ENCODE assay signal across 9 mouse cellular contexts in the genomic region with DNA sequence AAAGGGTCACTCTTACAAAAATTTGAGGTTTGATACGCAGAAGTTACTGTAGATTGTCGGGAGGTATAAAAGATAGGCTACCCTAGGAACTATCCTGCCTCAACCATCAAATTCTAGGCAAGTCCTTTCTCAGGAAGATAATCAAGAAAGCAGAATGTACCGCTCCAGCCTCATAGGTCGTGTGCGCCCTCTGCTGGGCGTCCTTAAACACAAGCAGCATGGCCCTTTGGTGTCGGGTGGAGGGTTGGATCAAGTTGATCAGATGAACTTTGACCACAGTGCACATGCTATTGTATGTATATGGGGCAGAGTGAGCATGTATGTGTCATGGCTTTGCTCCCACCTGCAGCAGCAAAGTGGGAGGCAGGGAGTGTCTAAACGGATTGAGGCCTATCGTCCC. TPM values are rescaled to one million over a fixed set of nuclear protein-coding genes. Genes with fewer than 3 reads are reported as not detected.
DNase-seq lines count a peak whose midpoint lies in the region; ATAC-seq and TF ChIP-seq lines count a peak whose summit lies in the region.
"Had no signal": no experiment of that assay in that cellular context is flagged by ENCODE, and none has a peak within 500 bp of the region (broad histone marks: within the 10 kb centered on the region; RNA-seq: fewer than 3 reads in every experiment).

No protein-coding gene starts in this region.

- no peaks in the 10 kb centered on the region for H3K9me3 ChIP-seq in hindbrain, embryonic 11.5 days (ENCODE audit: control insufficient read depth, low read length)
- H3K9me3 ChIP-seq in hindbrain, embryonic 16.5 days (ENCODE audit: control insufficient read depth, low read length): no peaks in the 10 kb centered on the region

- in situ Hi-C loops in Patski (cut with MboI; ENCODE audit: low pct_unique_long_range_greater_than_20kb): no loop called here

- ATAC-seq in hindbrain, embryonic 11.5 days (ENCODE audit: low FRiP score): no peak
- no peak for ATAC-seq in hindbrain, embryonic 16.5 days
- ATAC-seq in Patski: peak; percentile 79

- CTCF ChIA-PET in Patski (lab: Charles Lee): interaction anchor here (0.8 to 1.6 kb wide), 7 partner anchors 10 to 101 kb away, joined by 3 to 6 read pairs (median 3); no protein-coding TSS in a partner anchor

- H3K9ac ChIP-seq in hindbrain, embryonic 11.5 days (ENCODE audit: low read depth, low read length): no peak overlapping the region
- no peak overlapping the region for H3K9ac ChIP-seq in hindbrain, embryonic 16.5 days (ENCODE audit: low read depth, low read length)

- H3K4me2 ChIP-seq in hindbrain, embryonic 11.5 days (replicated peaks; ENCODE audit: low read depth, low read length): no peak overlapping the region
- H3K4me2 ChIP-seq in hindbrain, embryonic 16.5 days (ENCODE audit: low read length): no peak overlapping the region

- no peaks in the 10 kb centered on the region for H3K27me3 ChIP-seq in hindbrain, embryonic 11.5 days (ENCODE audit: control insufficient read depth, insufficient read depth, low read length)
- H3K27me3 ChIP-seq in hindbrain, embryonic 16.5 days (replicated peaks; ENCODE audit: control insufficient read depth, insufficient read depth, low read length): no peaks in the 10 kb centered on the region
- no peaks in the 10 kb centered on the region for H3K27me3 ChIP-seq in Patski

- peak; percentile 89 for DNase-seq in hindbrain, embryonic 11.5 days (ENCODE audit: low spot score)
- DNase-seq in Patski (ENCODE audit: low read depth, low spot score): no peak
- peak; percentile 85 to 88 for DNase-seq in cerebellum, postnatal 10 days
- peak; percentile 8 to 18 for DNase-seq in gastrocnemius, adult 8-10 months (ENCODE audit: low spot score in 2 of 2)
- DNase-seq in layer of hippocampus, adult 9-10 months (ENCODE audit: low spot score): peak; percentile 41
- DNase-seq in lung, postnatal 25 days (ENCODE audit: low spot score): peak; percentile 34
- DNase-seq in telencephalon, adult 2 months (ENCODE audit: low read depth, low spot score): peak; percentile 44

- peak; percentile 92 for TF ChIP-seq CTCF in Patski (IDR thresholded peaks at IDR 0.05)

- POLR2A ChIA-PET in Patski (lab: Charles Lee): interaction anchor here (0.7 kb wide), 1 partner anchor 109 kb away, joined by 4 read pairs; the partner anchor contains the start of gene Marveld3

- H3K27ac ChIP-seq in hindbrain, embryonic 11.5 days (ENCODE audit: low read depth, low read length): no peak overlapping the region
- H3K27ac ChIP-seq in hindbrain, embryonic 16.5 days (ENCODE audit: low read depth, low read length): no peak overlapping the region

- no peaks in the 10 kb centered on the region for H3K36me3 ChIP-seq in hindbrain, embryonic 11.5 days (ENCODE audit: control insufficient read depth, insufficient read depth, low read length)
- H3K36me3 ChIP-seq in hindbrain, embryonic 16.5 days (ENCODE audit: control insufficient read depth, insufficient read depth, low read length): no peaks in the 10 kb centered on the region

- 12% methylated on average over 9 of the region's 9 CpGs for WGBS in hindbrain, embryonic 11.5 days
- 16% methylated on average over 9 of the region's 9 CpGs for WGBS in hindbrain, embryonic 16.5 days

- H3K4me3 ChIP-seq in hindbrain, embryonic 11.5 days (ENCODE audit: low read depth, low read length): no peak overlapping the region
- H3K4me3 ChIP-seq in hindbrain, embryonic 16.5 days (ENCODE audit: low read length): no peak overlapping the region

- H3K4me1 ChIP-seq in hindbrain, embryonic 11.5 days (replicated peaks; ENCODE audit: control insufficient read depth, insufficient read depth, low read length): no peaks in the 10 kb centered on the region
- no peaks in the 10 kb centered on the region for H3K4me1 ChIP-seq in hindbrain, embryonic 16.5 days (ENCODE audit: control insufficient read depth, insufficient read depth, low read depth, low read length)

RNA-seq across cellular contexts. Expression of gene Zfp612, which starts 7.9 kb away (rescaled TPM):
- 10.1 and 11.4 TPM in 2 replicates for polyA plus RNA-seq in hindbrain, embryonic 11.5 days (2014; fragmentation: Nextera tagmentation; extraction: Ambion mirVana)
- 19.8 and 21.9 TPM in 2 replicates for polyA plus RNA-seq in hindbrain, embryonic 16.5 days (2015; fragmentation: Nextera tagmentation; extraction: Ambion mirVana)
- 4.2 TPM for polyA plus RNA-seq in Patski (2021)
- total RNA-seq in gastrocnemius, adult 8-10 months (2022): 1 to 10 TPM; 4.4 to 7.0 (median 5.8) TPM

RNA-seq across cellular contexts. Expression of gene Gm21964, which starts 29.4 kb away (rescaled TPM):
- not detected in 2 replicates for polyA plus RNA-seq in hindbrain, embryonic 11.5 days (2014; fragmentation: Nextera tagmentation; extraction: Ambion mirVana)
- polyA plus RNA-seq in hindbrain, embryonic 16.5 days (2015; fragmentation: Nextera tagmentation; extraction: Ambion mirVana): not detected in 2 replicates
- not detected for polyA plus RNA-seq in Patski (2021)
- not detected for total RNA-seq in gastrocnemius, adult 8-10 months (2022)
- total RNA-seq: adrenal gland, postnatal 4 days had no signal

RNA-seq across cellular contexts. Expression of gene Gm17720, which starts 31.0 kb away (rescaled TPM):
- polyA plus RNA-seq in hindbrain, embryonic 11.5 days (2014; fragmentation: Nextera tagmentation; extraction: Ambion mirVana): not detected in 2 replicates
- polyA plus RNA-seq in hindbrain, embryonic 16.5 days (2015; fragmentation: Nextera tagmentation; extraction: Ambion mirVana): not detected in 2 replicates
- polyA plus RNA-seq in Patski (2021): not detected
- total RNA-seq in gastrocnemius, adult 8-10 months (2022): not detected
- total RNA-seq: adrenal gland, postnatal 4 days had no signal

RNA-seq across cellular contexts. Expression of gene Chst4, which starts 32.1 kb away (rescaled TPM):
- 0.14 TPM in 1 of 2 replicates, not detected in the other for polyA plus RNA-seq in hindbrain, embryonic 11.5 days (2014; fragmentation: Nextera tagmentation; extraction: Ambion mirVana)
- polyA plus RNA-seq in hindbrain, embryonic 16.5 days (2015; fragmentation: Nextera tagmentation; extraction: Ambion mirVana): not detected in 2 replicates
- polyA plus RNA-seq in Patski (2021): not detected
- not detected for total RNA-seq in gastrocnemius, adult 8-10 months (2022)
